Mouse (Mus musculus) ovary, postnatal 14 days (tissue): Measurements from ENCODE around the gene Grsf1.

Experiments
- DNase-seq: peaks from one replicate; pipeline ENCODE4 v3.0.0; 2022; ENCODE audit warnings: low spot score

Grsf1 gene

DNA sequence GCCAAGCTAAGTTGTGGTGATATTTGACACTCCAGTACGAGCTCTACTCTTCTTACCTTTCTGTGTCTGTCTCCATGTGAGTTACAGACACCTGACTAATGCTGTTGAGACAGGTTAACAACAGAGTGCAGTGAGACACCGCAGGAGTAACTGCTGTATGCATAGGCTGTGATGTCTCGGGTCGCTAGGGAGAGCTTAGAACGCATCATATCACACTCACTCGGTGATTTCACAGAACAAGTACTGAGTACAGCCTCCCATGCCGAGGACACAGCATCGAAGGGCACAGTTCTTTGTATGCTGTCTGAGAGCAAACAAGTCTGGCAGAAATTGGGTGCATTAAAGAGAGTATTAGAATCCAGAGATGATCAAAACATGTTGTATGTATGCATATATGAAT, 46.0 kb downstream of the Grsf1 start:
- DNase-seq: no peak

DNA sequence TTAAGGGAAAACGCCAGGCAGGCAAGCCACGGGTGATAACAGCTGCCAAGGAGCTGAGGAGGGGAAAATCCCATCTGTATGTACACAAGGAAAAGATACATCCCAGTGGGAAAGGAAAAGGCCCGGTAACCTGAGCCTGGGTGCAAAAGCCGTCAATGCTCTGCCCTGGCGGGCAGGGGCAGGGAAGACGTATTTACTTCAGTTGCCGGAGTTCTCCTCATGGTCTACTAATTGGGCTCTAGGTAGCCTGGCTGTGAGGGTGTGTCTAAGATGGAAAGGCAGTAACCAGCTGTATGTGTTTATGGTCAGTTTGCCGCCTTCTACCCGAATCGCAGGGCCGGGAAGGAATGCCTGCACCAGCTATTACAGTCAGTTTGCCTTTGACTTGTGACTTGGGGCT, 46.8 kb downstream of the Grsf1 start:
- DNase-seq: no peak

DNA sequence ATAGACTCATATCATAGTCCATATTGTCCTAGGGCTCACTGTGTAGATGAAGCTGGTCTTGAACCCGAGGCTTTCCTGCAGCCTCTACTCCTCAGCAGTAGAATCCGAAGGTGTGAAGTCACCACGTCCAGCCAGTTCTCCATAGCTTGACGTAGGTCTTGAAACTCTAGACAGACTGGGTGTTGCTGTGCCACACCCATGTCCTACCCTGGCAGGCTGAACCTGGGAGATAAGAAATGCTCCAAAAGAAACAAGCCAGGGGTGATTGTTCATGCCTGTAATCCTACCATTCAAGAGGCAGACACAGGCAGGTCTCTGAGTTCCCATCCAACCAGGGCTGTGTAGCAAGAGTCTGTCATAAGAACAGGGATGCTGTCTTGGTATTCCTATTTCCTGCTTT, 48.4 kb downstream of the Grsf1 start:
- no peak for DNase-seq

DNA sequence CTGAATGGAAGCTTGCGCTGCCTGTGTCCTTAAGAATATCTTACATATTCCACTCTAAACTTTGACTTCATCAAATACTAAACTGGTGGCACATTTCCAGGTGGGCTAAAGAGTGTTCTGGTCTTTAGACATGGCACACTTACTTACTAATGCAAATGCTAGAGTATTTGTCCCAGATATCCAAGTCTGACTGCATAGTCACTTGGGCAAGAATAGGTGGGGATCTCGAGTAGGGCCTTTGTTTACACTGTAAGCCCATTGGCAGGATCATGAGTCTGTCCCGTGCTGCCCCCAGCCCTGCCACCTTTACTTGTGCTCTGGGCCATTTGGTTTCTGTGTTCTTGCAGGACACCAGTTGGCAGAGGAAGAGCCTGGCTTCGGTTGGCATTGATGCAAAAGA, 59.0 kb downstream of the Grsf1 start:
- no peak for DNase-seq

DNA sequence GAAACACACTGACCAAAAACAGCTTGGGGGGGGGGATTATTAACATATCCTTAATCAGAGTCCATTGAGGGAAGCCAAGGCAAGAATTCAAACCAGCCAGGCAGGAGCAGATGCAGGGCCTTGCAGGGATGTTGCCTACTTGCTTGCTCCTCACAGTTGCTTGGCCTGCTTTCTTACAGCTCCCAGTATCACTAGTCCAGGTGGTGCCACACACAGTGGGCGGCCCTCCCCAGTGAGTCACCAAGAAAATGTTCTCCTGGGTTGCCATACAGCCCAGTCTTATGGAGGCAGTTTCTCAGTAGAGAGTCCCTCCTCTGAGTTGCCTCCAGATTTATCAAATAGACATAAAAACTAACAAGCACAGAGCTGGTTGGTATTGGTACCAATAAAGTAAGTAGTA, 61.8 kb downstream of the Grsf1 start:
- no peak for DNase-seq
